Mouse (Mus musculus) frontal cortex, postnatal 14 days (tissue): ENCODE data around the gene Spint4.

Source experiments
- DNase-seq, 2 experiments: peaks; one replicate each; pipeline ENCODE4 v3.0.0; 2022; ENCODE audit warnings: low spot score in 2 of 2

Spint4 gene

GRCm38 (mm10) chr2:164731719-164732118, 33.4 kb downstream of the Spint4 start:
- no peak for DNase-seq

GRCm38 (mm10) chr2:164733259-164733658, 35.0 kb downstream of the Spint4 start:
- DNase-seq: no peak

- no peak for DNase-seq
Measured at GRCm38 (mm10) chr2:164734839-164735238, 36.5 kb downstream of the Spint4 start.

GRCm38 (mm10) chr2:164735446-164735845, 37.1 kb downstream of the Spint4 start:
- DNase-seq: no peak

GRCm38 (mm10) chr2:164737377-164738090, 39.2 kb downstream of the Spint4 start:
- DNase-seq: no peak

GRCm38 (mm10) chr2:164739876-164740275, 41.6 kb downstream of the Spint4 start:
- no peak for DNase-seq

GRCm38 (mm10) chr2:164744987-164745386, 46.7 kb downstream of the Spint4 start:
- DNase-seq: no peak

- peak; percentile 86 to 94 for DNase-seq
Measured at GRCm38 (mm10) chr2:164745843-164746479, 47.7 kb downstream of the Spint4 start, which contains the start of the genes Wfdc3 and Dnttip1. TSS of gene Wfdc3 (minus strand) at chr2:164745931. TSS of gene Dnttip1 (plus strand) at chr2:164745983.

- no peak for DNase-seq
Measured at GRCm38 (mm10) chr2:164746693-164747092, 48.4 kb downstream of the Spint4 start.

- no peak for DNase-seq
Measured at GRCm38 (mm10) chr2:164748191-164748590, 49.9 kb downstream of the Spint4 start.

- no peak for DNase-seq
Measured at GRCm38 (mm10) chr2:164748991-164749390, 50.7 kb downstream of the Spint4 start.
